Mouse (Mus musculus): ENCODE results near the gene A230050P20Rik. TPM values are rescaled to one million over a fixed set of nuclear protein-coding genes. Genes with fewer than 3 reads are reported as not detected.

A230050P20Rik gene
- polyA plus RNA-seq, 1 experiment: 11.8 TPM

GRCm38 (mm10) chr9:20886563-20886962 is 18.1 kb downstream of the A230050P20Rik start:
- TF ChIP-seq CTCF (IDR thresholded peaks at IDR 0.05; ENCODE audit: control insufficient read depth, insufficient read depth, insufficient read length) (no peak), USF1 (IDR thresholded peaks at IDR 0.05; ENCODE audit: low read depth) (no peak), FOSL1 (IDR thresholded peaks at IDR 0.05; ENCODE audit: insufficient read depth, low read length, poor library complexity, severe bottlenecking) (no peak), CEBPB (IDR thresholded peaks at IDR 0.05; ENCODE audit: low read depth) (no peak), MAX (IDR thresholded peaks at IDR 0.05) (no peak), MYOD1 (IDR thresholded peaks at IDR 0.05; ENCODE audit: control insufficient read depth, insufficient read length, low read depth) (no peak), MYOG (IDR thresholded peaks at IDR 0.05; ENCODE audit: control insufficient read depth, extremely low read depth, insufficient read length) (no peak)
- Histone ChIP-seq H3ac (ENCODE audit: control insufficient read depth, insufficient read length, low read depth) (no peak overlapping the region), H3K27me3 (ENCODE audit: control insufficient read depth, insufficient read depth, insufficient read length) (no peaks in the 10 kb centered on the region), H3K4me3 (ENCODE audit: insufficient read depth, poor library complexity, severe bottlenecking) (no peak overlapping the region), H3K79me2 (ENCODE audit: control insufficient read depth, insufficient read depth) (peaks cover 37% of the 10 kb centered on the region), H3K36me3 (ENCODE audit: control insufficient read depth, insufficient read depth) (peaks cover 24% of the 10 kb centered on the region), H3K79me3 (ENCODE audit: low read depth) (peaks cover 22% of the 10 kb centered on the region)

- Histone ChIP-seq H3K79me2 (ENCODE audit: control insufficient read depth, insufficient read depth) (peaks cover 37% of the 10 kb centered on the region), H3ac (ENCODE audit: control insufficient read depth, insufficient read length, low read depth) (no peak overlapping the region), H3K27me3 (ENCODE audit: control insufficient read depth, insufficient read depth, insufficient read length) (no peaks in the 10 kb centered on the region), H3K79me3 (ENCODE audit: low read depth) (peaks cover 22% of the 10 kb centered on the region), H3K4me3 (ENCODE audit: insufficient read depth, poor library complexity, severe bottlenecking) (no peak overlapping the region), H3K36me3 (ENCODE audit: control insufficient read depth, insufficient read depth) (peaks cover 30% of the 10 kb centered on the region)
- TF ChIP-seq CEBPB (IDR thresholded peaks at IDR 0.05; ENCODE audit: low read depth) (no peak), USF1 (IDR thresholded peaks at IDR 0.05; ENCODE audit: low read depth) (no peak), FOSL1 (IDR thresholded peaks at IDR 0.05; ENCODE audit: insufficient read depth, low read length, poor library complexity, severe bottlenecking) (no peak), MYOG (IDR thresholded peaks at IDR 0.05; ENCODE audit: control insufficient read depth, extremely low read depth, insufficient read length) (no peak), CTCF (IDR thresholded peaks at IDR 0.05; ENCODE audit: control insufficient read depth, insufficient read depth, insufficient read length) (no peak), MYOD1 (IDR thresholded peaks at IDR 0.05; ENCODE audit: control insufficient read depth, insufficient read length, low read depth) (no peak), MAX (IDR thresholded peaks at IDR 0.05) (no peak)
These were observed 18.7 kb downstream of the A230050P20Rik start for GRCm38 (mm10) chr9:20887191-20887590.

DNA sequence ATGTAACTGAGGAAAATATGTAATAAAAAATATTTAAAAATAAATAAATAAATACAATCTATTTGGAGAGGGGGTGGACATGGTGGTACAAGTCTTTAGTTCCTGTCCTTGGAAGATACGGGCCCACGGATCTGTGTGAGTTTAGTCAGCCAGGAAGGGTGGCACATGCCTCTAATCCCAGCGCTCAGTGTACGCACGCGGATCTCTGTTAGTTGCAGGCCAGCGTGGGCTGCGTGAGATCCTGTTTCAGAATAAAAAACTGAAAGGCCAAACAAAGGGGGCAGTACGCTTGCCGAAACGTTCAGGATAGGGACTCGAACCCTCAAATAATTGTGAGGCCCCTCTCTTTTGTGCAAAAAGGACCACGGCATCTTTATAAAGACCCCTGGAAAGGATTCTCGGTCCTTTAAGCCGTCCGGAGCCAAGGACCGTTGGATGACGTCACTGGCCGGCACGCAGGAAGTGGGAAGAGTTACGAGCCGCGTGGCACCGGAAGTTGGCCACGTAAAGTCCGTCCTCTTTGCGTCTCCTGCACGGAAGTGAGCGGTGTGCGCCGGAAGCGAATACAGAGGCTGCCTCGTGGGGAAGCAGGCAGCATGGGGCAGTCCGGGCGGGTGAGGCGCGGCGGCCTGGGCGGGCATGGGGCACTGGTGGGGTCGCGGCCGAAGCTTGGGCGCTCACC is 19.4 kb downstream of the A230050P20Rik start, which contains the start of gene Ppan:
Gene Ppan (plus strand): TSS at position 472 of the 682 bp plus-strand sequence.
- peak within 1 kb of the TSS; percentile 98 for H3ac ChIP-seq (ENCODE audit: control insufficient read depth, insufficient read length, low read depth)
- H3K4me3 ChIP-seq (ENCODE audit: insufficient read depth, poor library complexity, severe bottlenecking): peak within 1 kb of the TSS; percentile 90
- no peak for TF ChIP-seq CEBPB (IDR thresholded peaks at IDR 0.05; ENCODE audit: low read depth)
- peak; percentile 91 for TF ChIP-seq MAX (IDR thresholded peaks at IDR 0.05)
- no peak for TF ChIP-seq FOSL1 (IDR thresholded peaks at IDR 0.05; ENCODE audit: insufficient read depth, low read length, poor library complexity, severe bottlenecking)
- no peak for TF ChIP-seq MYOG (IDR thresholded peaks at IDR 0.05; ENCODE audit: control insufficient read depth, extremely low read depth, insufficient read length)
- TF ChIP-seq CTCF (IDR thresholded peaks at IDR 0.05; ENCODE audit: control insufficient read depth, insufficient read depth, insufficient read length): no peak
- TF ChIP-seq MYOD1 (IDR thresholded peaks at IDR 0.05; ENCODE audit: control insufficient read depth, insufficient read length, low read depth): no peak
- peaks cover 22% of the 10 kb centered on the region for H3K79me3 ChIP-seq (ENCODE audit: low read depth)
- H3K36me3 ChIP-seq (ENCODE audit: control insufficient read depth, insufficient read depth): peaks cover 37% of the 10 kb centered on the region
- H3K79me2 ChIP-seq (ENCODE audit: control insufficient read depth, insufficient read depth): peaks cover 37% of the 10 kb centered on the region
- H3K27me3 ChIP-seq (ENCODE audit: control insufficient read depth, insufficient read depth, insufficient read length): no peaks in the 10 kb centered on the region

DNA sequence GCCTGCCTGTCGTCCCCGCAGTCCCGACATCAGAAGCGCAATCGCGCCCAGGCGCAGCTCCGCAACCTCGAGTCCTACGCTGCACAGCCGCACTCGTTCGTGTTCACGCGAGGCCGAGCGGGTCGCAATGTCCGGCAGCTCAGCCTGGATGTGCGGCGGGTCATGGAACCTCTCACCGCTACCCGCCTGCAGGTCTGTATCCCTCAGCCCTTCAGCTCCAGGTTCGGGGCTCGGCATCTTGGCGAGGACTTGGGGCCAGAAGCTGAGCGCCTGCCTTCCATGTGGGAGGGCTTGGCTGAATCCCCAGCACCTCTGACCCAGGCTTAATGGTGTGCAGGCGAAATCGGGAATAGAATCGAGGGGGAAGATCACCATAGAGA is 19.9 kb downstream of the A230050P20Rik start:
- Histone ChIP-seq H3K4me3 (ENCODE audit: insufficient read depth, poor library complexity, severe bottlenecking) (peak overlapping the region; percentile 90), H3K27me3 (ENCODE audit: control insufficient read depth, insufficient read depth, insufficient read length) (no peaks in the 10 kb centered on the region), H3K36me3 (ENCODE audit: control insufficient read depth, insufficient read depth) (peaks cover 41% of the 10 kb centered on the region), H3K79me3 (ENCODE audit: low read depth) (peaks cover 22% of the 10 kb centered on the region), H3ac (ENCODE audit: control insufficient read depth, insufficient read length, low read depth) (peak overlapping the region; percentile 98), H3K79me2 (ENCODE audit: control insufficient read depth, insufficient read depth) (peaks cover 37% of the 10 kb centered on the region)
- no peak for TF ChIP-seq MYOD1 (IDR thresholded peaks at IDR 0.05; ENCODE audit: control insufficient read depth, insufficient read length, low read depth)
- no peak for TF ChIP-seq MYOG (IDR thresholded peaks at IDR 0.05; ENCODE audit: control insufficient read depth, extremely low read depth, insufficient read length)
- no peak for TF ChIP-seq FOSL1 (IDR thresholded peaks at IDR 0.05; ENCODE audit: insufficient read depth, low read length, poor library complexity, severe bottlenecking)
- no peak for TF ChIP-seq USF1 (IDR thresholded peaks at IDR 0.05; ENCODE audit: low read depth)
- TF ChIP-seq MAX (IDR thresholded peaks at IDR 0.05): no peak
- no peak for TF ChIP-seq CEBPB (IDR thresholded peaks at IDR 0.05; ENCODE audit: low read depth)
- no peak for TF ChIP-seq CTCF (IDR thresholded peaks at IDR 0.05; ENCODE audit: control insufficient read depth, insufficient read depth, insufficient read length)

GRCm38 (mm10) chr9:20889185-20890141 is 21.0 kb downstream of the A230050P20Rik start:
- peaks cover 37% of the 10 kb centered on the region for H3K79me2 ChIP-seq (ENCODE audit: control insufficient read depth, insufficient read depth)
- no peaks in the 10 kb centered on the region for H3K27me3 ChIP-seq (ENCODE audit: control insufficient read depth, insufficient read depth, insufficient read length)
- peaks cover 52% of the 10 kb centered on the region for H3K36me3 ChIP-seq (ENCODE audit: control insufficient read depth, insufficient read depth)
- H3K4me3 ChIP-seq (ENCODE audit: insufficient read depth, poor library complexity, severe bottlenecking): peak overlapping the region; percentile 90
- TF ChIP-seq MYOG (IDR thresholded peaks at IDR 0.05; ENCODE audit: control insufficient read depth, extremely low read depth, insufficient read length) (no peak), MYOD1 (IDR thresholded peaks at IDR 0.05; ENCODE audit: control insufficient read depth, insufficient read length, low read depth) (peak; percentile 70)
- H3ac ChIP-seq (ENCODE audit: control insufficient read depth, insufficient read length, low read depth): peak overlapping the region; percentile 34
- H3K79me3 ChIP-seq (ENCODE audit: low read depth): peaks cover 22% of the 10 kb centered on the region

Data from C2C12 (cell line).